Mouse (Mus musculus) 3T3-L1 (cell line): ENCODE results near the gene Rab5b.
"Not testable (repeated sequence)": the region's sequence is repeated elsewhere in the genome, so short reads cannot be mapped to it uniquely, and the experiment has no call there.

Source experiments
- DNase-seq: peaks from one replicate; pipeline ENCODE4 v3.0.0-alpha.2; 2015; ENCODE audit warnings: low read depth, low spot score

The Rab5b gene

GRCm38 (mm10) chr10:128695992-128696807 lies at the start of gene Rab5b:
Gene Rab5b (minus strand): TSS chr10:128696264.
- peak; percentile 99 for DNase-seq

- DNase-seq, result peak; percentile 56
These were observed 48.9 kb upstream of the Rab5b start, which contains the start of gene Dgka for GRCm38 (mm10) chr10:128744680-128745601. Gene Dgka (minus strand): TSS chr10:128744855.

GRCm38 (mm10) chr10:128744211-128744610 lies 48.1 kb upstream of the Rab5b start:
- no peak for DNase-seq

- DNase-seq, result no peak
These were observed 47.7 kb upstream of the Rab5b start for GRCm38 (mm10) chr10:128743791-128744191.

GRCm38 (mm10) chr10:128743235-128743634 lies 47.2 kb upstream of the Rab5b start:
- DNase-seq, result no peak

GRCm38 (mm10) chr10:128742616-128743015 lies 46.6 kb upstream of the Rab5b start:
- DNase-seq, result peak; percentile 34

GRCm38 (mm10) chr10:128740296-128740695 lies 44.2 kb upstream of the Rab5b start:
- DNase-seq, result no peak

DNA sequence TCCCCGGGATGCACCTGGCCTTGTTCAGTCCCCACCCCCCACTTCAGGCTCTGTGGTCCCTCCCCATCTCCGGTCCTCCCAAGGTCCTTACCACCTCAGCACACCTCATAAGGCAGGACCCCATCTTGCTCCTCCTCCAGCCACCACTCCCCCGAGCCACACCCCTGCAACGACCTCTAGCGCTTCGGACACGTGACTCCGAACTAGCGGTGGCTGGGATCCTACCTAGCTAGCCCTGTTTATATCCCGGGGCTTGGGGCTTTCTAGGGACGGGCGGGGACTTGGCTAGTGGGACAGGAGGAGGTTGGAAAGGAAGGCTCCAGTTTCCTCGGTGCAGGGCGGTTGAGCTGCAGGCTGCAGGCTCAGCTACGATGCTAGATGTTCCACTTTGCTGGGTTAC lies 41.4 kb upstream of the Rab5b start:
- peak; percentile 15 for DNase-seq

- peak; percentile 43 for DNase-seq
These were observed 35.9 kb upstream of the Rab5b start for GRCm38 (mm10) chr10:128731992-128732391.

DNA sequence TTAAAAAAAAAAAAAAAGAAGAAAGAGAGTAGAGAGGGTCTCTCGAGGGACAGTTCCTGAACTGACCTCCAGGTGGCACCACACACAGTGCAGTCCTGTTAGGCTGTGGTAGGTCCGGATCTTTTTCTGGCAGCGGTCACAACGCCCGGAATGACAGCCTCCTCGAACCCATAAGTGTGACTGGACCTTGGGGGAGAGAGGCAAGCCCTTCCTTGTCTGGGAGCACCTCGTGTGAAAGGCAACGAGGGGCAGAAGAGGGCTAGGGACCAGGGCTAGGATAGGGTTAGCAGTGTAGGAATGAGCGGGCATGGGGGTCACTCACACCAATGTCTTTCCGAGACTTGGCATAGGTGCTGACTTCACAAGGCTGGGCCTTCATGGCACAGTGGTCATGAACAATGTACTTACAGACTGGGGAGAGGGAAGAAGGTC lies 35.0 kb upstream of the Rab5b start:
- DNase-seq, result peak; percentile 84

DNA sequence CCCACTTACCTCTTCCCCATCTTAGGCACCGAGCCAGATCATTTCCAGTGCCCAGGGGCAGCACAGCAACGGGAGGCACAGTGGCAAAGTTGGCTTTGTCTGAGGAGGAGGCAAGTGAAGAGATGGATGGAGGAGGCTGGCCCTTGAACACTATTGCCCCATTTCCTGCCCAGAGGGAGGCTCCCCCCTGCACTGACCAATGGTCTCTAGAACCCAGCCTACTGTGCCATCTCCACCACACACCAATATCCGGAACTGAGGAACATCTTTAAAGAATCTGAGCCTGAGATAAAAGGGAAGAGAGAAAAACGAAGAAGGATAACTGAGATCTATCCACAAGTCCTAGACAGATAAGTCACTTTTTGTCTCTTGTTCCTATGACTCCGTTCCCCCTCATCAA lies 32.0 kb upstream of the Rab5b start:
- no peak for DNase-seq

DNA sequence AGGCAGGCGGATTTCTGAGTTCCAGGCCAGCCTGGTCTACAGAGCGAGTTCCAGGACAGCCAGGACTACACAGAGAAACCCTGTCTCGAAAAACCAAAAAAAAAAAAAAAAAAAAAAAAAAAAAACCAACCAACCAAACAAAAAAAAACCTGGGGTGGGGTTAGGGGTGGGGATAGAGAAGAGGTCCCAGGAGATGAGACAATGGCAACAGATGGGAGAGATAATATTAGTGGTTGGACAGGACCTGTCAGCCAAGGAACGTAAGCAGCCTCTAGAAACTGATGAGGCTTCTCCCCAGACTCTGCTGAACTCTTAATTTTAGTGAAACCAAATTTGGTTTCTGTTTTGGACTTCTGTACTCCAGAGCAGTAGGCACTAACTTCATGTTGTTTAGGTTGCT lies 29.4 kb upstream of the Rab5b start:
- DNase-seq, result not testable (repeated sequence)

DNA sequence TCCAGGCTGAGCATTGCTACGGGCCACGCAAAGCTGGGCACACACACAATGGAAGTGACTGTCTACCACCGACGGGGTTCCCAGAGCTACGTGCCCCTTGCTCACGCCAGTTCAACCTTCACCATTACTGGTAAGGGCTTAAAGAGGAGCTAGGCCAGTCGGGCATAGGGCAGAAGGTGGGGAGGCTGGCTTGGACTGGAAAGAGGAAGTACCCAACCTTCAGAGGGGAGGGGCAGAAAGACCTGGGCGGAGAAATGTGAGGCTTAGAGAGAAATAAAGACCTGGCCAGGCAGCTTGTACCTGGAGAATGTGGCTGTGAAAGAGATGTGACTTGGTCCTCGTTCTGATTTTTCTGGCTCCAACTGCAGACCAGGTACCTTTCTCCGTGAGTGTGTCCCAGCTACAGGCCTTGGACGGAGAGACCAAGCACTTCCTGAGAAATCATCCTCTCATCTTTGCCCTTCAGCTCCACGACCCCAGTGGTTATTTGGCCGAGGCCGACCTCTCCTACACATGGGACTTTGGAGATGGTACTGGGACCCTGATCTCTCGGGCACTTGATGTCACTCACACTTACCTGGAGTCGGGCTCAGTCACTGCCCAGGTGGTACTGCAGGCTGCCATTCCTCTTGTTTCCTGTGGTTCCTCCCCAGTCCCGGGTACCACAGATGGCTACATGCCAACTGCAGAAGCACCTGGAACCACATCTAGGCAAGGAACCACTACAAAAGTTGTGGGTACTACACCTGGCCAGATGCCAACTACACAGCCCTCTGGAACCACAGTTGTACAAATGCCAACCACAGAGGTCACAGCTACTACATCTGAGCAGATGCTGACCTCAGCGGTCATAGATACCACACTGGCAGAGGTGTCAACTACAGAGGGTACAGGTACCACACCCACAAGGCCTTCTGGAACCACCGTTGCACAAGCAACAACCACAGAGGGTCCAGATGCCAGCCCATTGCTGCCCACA lies 19.8 kb upstream of the Rab5b start:
- DNase-seq, result no peak

DNA sequence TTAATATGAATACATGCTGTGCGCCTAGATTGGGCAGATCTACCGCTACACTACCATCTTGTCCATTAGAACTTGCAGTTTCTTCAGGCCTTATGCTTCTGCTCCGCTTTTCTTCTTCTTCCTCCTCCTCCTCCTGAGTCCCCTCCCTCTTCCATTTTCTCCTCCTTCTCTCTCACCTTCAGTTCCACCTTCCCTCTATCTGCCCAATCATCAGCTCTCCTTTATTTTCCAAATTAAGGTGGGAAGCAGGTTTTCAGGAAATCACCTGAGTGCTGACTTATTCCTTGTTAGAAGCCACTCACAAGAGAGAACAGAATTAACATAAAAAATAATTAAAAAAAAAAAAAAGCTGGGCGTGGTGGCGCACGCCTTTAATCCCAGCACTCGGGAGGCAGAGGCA lies 15.3 kb upstream of the Rab5b start:
- not testable (repeated sequence) for DNase-seq

DNA sequence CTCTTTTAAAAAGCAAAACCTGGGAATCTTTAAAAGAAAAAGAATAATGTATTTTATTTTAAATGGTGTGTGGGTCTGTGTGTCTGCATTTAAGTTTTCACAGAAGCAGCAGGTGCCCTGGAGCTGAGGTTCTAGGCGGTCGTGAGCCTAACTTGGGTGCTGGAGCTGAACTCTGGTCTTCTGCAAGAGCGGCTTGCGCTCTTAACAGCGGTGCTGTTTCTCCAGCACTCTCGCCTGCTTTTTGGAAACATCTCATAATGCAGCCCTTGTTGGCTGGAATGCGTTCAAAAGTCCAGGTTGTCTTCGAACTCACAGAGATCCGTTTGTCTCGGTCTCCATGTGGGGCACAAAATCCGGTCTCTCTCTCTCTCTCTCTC lies 9.2 kb upstream of the Rab5b start:
- no peak for DNase-seq

DNA sequence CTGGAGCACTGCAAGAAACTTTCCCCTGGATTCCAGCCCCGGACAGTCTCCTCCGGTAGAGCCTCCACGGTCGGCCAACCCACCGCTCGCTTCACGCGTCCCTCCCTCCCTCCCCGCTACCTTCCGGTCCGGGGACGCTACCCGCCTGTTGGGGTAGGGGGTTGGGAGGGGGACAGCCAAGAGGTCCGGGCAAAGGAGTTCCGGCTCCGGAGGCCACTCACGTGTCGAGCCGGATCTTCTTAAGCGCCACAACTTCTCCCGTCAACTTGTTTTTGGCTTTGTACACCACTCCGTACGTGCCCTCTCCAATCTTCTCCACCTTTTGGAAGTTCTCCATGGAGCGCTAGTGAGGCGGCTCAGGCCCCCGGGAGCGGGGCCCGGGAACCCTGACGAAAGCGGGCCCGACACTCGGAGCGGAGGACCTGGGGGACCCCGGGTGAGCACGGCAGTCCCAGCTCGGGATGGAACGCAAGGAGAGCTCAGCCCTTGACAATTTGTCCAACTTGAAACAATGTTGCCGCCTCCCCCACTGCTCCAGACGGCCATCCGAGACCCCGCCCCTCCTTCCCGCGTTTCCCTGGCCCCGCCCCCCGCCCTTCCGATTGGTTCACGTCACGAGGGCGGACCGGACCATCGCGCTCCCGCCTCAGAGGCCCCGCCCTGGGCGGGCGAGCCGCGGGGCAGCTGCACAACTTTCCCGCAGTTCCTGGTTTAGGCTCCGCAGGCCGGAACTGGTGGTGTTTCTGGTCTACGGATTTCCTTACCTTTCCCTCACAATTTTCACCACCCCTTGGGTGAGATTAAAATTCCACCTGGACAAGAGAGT lies 8.6 kb upstream of the Rab5b start, which contains the start of gene Cdk2:
TSS of gene Cdk2 (minus strand) at position 541 of the 826 bp plus-strand sequence.
- DNase-seq, result peak; percentile 84

DNA sequence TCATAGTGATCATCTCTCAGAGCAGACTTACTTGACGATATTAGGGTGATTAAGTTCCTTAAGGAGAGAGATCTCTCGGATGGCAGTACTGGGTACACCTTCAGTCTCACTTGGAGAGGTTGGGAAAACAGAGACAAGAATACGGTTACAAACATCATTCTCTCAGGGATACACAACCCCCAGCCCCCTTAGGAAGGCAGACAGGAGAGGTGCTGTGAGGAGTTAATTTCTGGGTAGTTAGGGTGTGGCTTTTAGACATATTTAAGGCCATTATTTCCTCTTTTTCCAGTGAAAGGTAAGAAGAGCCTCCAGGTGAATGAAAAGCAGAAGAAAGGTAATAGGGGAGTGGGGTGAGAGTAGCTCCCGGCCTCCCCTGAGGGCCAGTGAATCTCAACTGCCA lies 7.8 kb upstream of the Rab5b start, which contains the start of gene Pmel:
TSS of gene Pmel (plus strand) at position 301 of the 400 bp plus-strand sequence.
- DNase-seq, result peak; percentile 12

GRCm38 (mm10) chr10:128702328-128703007 lies 6.4 kb upstream of the Rab5b start:
- no peak for DNase-seq

- no peak for DNase-seq
These were observed 4.6 kb upstream of the Rab5b start for GRCm38 (mm10) chr10:128700712-128701111.

DNA sequence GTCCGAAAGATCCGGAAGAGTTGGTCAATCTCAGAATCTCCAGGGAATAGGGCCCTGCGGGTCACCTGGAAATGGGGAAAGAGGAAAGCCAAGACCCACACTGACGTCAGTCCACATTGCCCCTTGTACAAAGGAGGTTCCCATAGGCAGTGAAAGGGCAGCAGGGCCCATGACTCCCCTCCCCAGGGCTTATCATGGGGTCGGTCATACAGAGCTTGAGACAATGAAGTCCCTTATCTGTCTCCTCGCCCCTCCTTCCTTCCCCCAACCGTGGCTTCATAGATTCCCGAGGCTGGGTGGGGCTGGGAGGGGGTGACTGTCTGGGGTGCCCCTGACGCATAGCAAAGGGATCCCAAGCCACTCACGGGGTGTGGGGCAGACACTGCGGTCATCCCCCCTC lies 3.5 kb upstream of the Rab5b start:
- DNase-seq, result no peak
